Mouse (Mus musculus) intestine, embryonic 15.5 days (tissue): ENCODE measurements around the gene Hephl1. TPM values are rescaled to one million over a fixed set of nuclear protein-coding genes. Genes with fewer than 3 reads are reported as not detected.

Experiments
- ATAC-seq: fragments of 200-750 bp; cut with Nextera tagmentation; 2 replicates; pipeline ENCODE4 v1.8.0; 2017; ENCODE audit warnings: moderate TSS enrichment, moderate library complexity
- H3K27ac ChIP-seq: fragments of 300-500 bp; sonication (generic); 2 replicates; pipeline ENCODE4 v1.5.1; 2015; ENCODE audit warnings: mild to moderate bottlenecking, inconsistent platforms
- H3K27me3 ChIP-seq: fragments of 300-500 bp; sonication (generic); replicated peaks from 2 replicates; pipeline ENCODE4 v1.6.1; 2015; ENCODE audit warnings: inconsistent platforms
- H3K36me3 ChIP-seq: fragments of 300-500 bp; sonication (generic); 2 replicates; pipeline ENCODE4 v1.6.1; 2015; ENCODE audit warnings: inconsistent platforms
- H3K4me1 ChIP-seq: fragments of 300-500 bp; sonication (generic); replicated peaks from 2 replicates; pipeline ENCODE4 v1.6.1; 2015; ENCODE audit warnings: inconsistent platforms
- H3K4me2 ChIP-seq: fragments of 300-500 bp; sonication (generic); replicated peaks from 2 replicates; pipeline ENCODE4 v1.6.1; 2015; ENCODE audit warnings: mild to moderate bottlenecking, inconsistent platforms
- H3K4me3 ChIP-seq: fragments of 300-500 bp; sonication (generic); replicated peaks from 2 replicates; pipeline ENCODE4 v1.5.1; 2015; ENCODE audit warnings: inconsistent platforms
- H3K9ac ChIP-seq: fragments of 300-500 bp; sonication (generic); 2 replicates; pipeline ENCODE4 v1.6.1; 2015; ENCODE audit warnings: inconsistent platforms
- H3K9me3 ChIP-seq: fragments of 300-500 bp; sonication (generic); 2 replicates; pipeline ENCODE4 v1.6.1; 2016; ENCODE audit warnings: inconsistent platforms
- WGBS: fragments of 180-500 bp; shearing (Covaris S2); methylation state at CpG from one replicate; pipeline ENCODE4 v1.1.7; 2015; 5-methylcytosine and 5-hydroxymethylcytosine counted together
- polyA plus RNA-seq: library from polyadenylated mRNA; unstranded; fragments of >200 nt; fragmentation: Nextera tagmentation; extraction: Ambion mirVana; gene quantifications from 2 replicates; pipeline ENCODE4 v1.2.1, GENCODE M21; 2015

Gene Hephl1
- polyA plus RNA-seq, 1 experiment from 2014 or later, result not detected

DNA sequence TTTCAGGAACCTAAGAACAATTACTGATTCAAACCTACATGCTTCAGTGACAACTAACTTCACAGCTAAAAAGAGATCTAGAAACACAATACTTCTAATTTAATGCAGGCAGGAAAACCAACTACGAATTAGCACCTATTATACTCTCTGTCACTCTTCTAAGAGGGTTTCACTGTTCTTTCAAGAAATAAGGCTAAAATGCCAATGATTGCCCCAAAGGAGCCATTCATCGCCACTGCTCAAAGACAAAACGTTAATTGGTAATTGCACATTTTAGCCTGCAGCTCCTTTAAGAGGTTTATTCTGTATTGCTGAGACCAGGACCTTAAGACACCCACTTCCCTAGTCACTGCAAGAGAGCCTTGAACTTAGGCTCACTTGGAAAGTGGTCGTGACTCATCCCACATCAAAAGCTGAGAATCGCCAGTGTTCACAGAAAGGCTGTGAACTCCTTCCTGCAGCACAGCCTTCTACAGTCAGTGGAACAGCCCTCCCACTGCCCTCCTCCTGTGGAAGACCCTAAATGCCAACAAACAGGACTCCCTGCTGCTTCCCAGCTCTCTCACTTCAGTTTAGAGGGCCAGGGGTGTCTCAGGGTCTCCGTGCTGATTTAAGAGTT, 108.8 kb downstream of the Hephl1 start:
- 58% methylated on average over 6 of the region's 6 CpGs for WGBS
- no peaks in the 10 kb centered on the region for H3K36me3 ChIP-seq

More for the DNA sequence above, 108.8 kb downstream of the Hephl1 start:
- Histone ChIP-seq H3K9ac (no peak overlapping the region), H3K27me3 (no peaks in the 10 kb centered on the region), H3K4me3 (no peak overlapping the region), H3K9me3 (no peaks in the 10 kb centered on the region), H3K27ac (no peak overlapping the region), H3K4me1 (no peaks in the 10 kb centered on the region), H3K4me2 (no peak overlapping the region)
- ATAC-seq, result no peak

Other genes starting within 250 kb of the Hephl1 start
- not detected in 2 replicates for gene Izumo1r, start 208.2 kb downstream of the Hephl1 start, polyA plus RNA-seq
- gene Panx1, start 66.6 kb downstream of the Hephl1 start, polyA plus RNA-seq, result 39.9 and 44.4 TPM in 2 replicates
- 7.9 and 8.3 TPM in 2 replicates for gene Vstm5, start 126.9 kb upstream of the Hephl1 start, polyA plus RNA-seq
- 31.0 and 34.5 TPM in 2 replicates for gene Med17, start 167.8 kb upstream of the Hephl1 start, polyA plus RNA-seq
- gene Taf1d, start 194.1 kb upstream of the Hephl1 start, polyA plus RNA-seq, result 79.1 and 82.8 TPM in 2 replicates
- 8.4 and 9.6 TPM in 2 replicates for gene 4931406C07Rik, start 194.3 kb upstream of the Hephl1 start, polyA plus RNA-seq
- 11.6 and 11.7 TPM in 2 replicates for gene Cep295, start 245.7 kb upstream of the Hephl1 start, polyA plus RNA-seq